Mouse (Mus musculus) kidney, embryonic 16.5 days (tissue): Measurements from ENCODE around the gene Slc3a1. TPM values are rescaled to one million over a fixed set of nuclear protein-coding genes. Genes with fewer than 3 reads are reported as not detected.

Experiments
- ATAC-seq: fragments of 200-750 bp; cut with Nextera tagmentation; 2 replicates; pipeline ENCODE4 v1.8.0; 2017; ENCODE audit warnings: moderate TSS enrichment; ENCODE audit not compliant: low FRiP score, low TSS enrichment
- H3K27ac ChIP-seq: fragments of 300-500 bp; sonication (generic); 2 replicates; pipeline ENCODE4 v1.5.1; 2014; ENCODE audit warnings: low read length
- H3K27me3 ChIP-seq: fragments of 300-500 bp; sonication (generic); 2 replicates; pipeline ENCODE4 v1.6.1; 2014; ENCODE audit warnings: low read length, control low read depth, mixed read lengths; ENCODE audit not compliant: insufficient read depth
- H3K36me3 ChIP-seq: fragments of 300-500 bp; sonication (generic); 2 replicates; pipeline ENCODE4 v1.6.1; 2014; ENCODE audit warnings: low read length, control low read depth, mixed read lengths; ENCODE audit not compliant: insufficient read depth
- H3K4me1 ChIP-seq: fragments of 300-500 bp; sonication (generic); 2 replicates; pipeline ENCODE4 v1.6.1; 2014; ENCODE audit warnings: low read length, control low read depth, mixed read lengths; ENCODE audit not compliant: insufficient read depth
- H3K4me2 ChIP-seq: fragments of 300-500 bp; sonication (generic); replicated peaks from 2 replicates; pipeline ENCODE4 v1.6.1; 2014; ENCODE audit warnings: low read depth, low read length
- H3K4me3 ChIP-seq: fragments of 300-500 bp; sonication (generic); 2 replicates; pipeline ENCODE4 v1.5.1; 2014; ENCODE audit warnings: mild to moderate bottlenecking, low read length
- H3K9ac ChIP-seq: fragments of 300-500 bp; sonication (generic); replicated peaks from 2 replicates; pipeline ENCODE4 v1.6.1; 2014; ENCODE audit warnings: low read length
- H3K9me3 ChIP-seq: fragments of 300-500 bp; sonication (generic); 2 replicates; pipeline ENCODE4 v1.6.1; 2016; ENCODE audit warnings: low read length, control low read depth
- WGBS: fragments of 180-500 bp; shearing (Covaris S2); extraction: QIAGEN DNeasy Blood & Tissue Kit; methylation state at CpG from one replicate; pipeline ENCODE4 v1.1.7; 2014; 5-methylcytosine and 5-hydroxymethylcytosine counted together
- polyA plus RNA-seq: library from polyadenylated mRNA; unstranded; fragments of >200 nt; fragmentation: Nextera tagmentation; extraction: Ambion mirVana; gene quantifications from 2 replicates; pipeline ENCODE4 v1.2.1, GENCODE M21; 2015

Gene Slc3a1
- polyA plus RNA-seq, 1 experiment from 2014 or later: 42.0 TPM

- Histone ChIP-seq H3K4me3 (no peak overlapping the region), H3K4me1 (peaks cover 25% of the 10 kb centered on the region), H3K4me2 (no peak overlapping the region), H3K9me3 (no peaks in the 10 kb centered on the region), H3K9ac (no peak overlapping the region), H3K27ac (peak overlapping the region; percentile 77), H3K36me3 (no peaks in the 10 kb centered on the region), H3K27me3 (no peaks in the 10 kb centered on the region)
- no peak for ATAC-seq
- 81% methylated on average over 12 of the region's 12 CpGs for WGBS
Observed at GRCm38 (mm10) chr17:85045160-85045559, 17.0 kb downstream of the Slc3a1 start.

- Histone ChIP-seq H3K9me3 (no peaks in the 10 kb centered on the region), H3K4me1 (peaks cover 7% of the 10 kb centered on the region; the same call in 1 of the 2 replicates), H3K27me3 (no peaks in the 10 kb centered on the region), H3K36me3 (no peaks in the 10 kb centered on the region), H3K4me3 (no peak overlapping the region), H3K4me2 (no peak overlapping the region), H3K9ac (no peak overlapping the region), H3K27ac (no peak overlapping the region)
- no peak for ATAC-seq
- 88% methylated on average over 5 of the region's 5 CpGs for WGBS
Observed at GRCm38 (mm10) chr17:85048379-85048778, 20.2 kb downstream of the Slc3a1 start.

GRCm38 (mm10) chr17:85058276-85058675 lies 30.1 kb downstream of the Slc3a1 start:
- ATAC-seq: no peak
- H3K9ac ChIP-seq: no peak overlapping the region

GRCm38 (mm10) chr17:85059136-85059535 lies 31.0 kb downstream of the Slc3a1 start:
- H3K36me3 ChIP-seq: peaks cover 15% of the 10 kb centered on the region; the same call in 1 of the 2 replicates

More at GRCm38 (mm10) chr17:85058276-85058675, 30.1 kb downstream of the Slc3a1 start:
- no peak overlapping the region for H3K4me3 ChIP-seq
- peaks cover 11% of the 10 kb centered on the region; the same call in 1 of the 2 replicates for H3K36me3 ChIP-seq
- whole genome bisulfite sequencing: 90% methylated on average over 7 of the region's 7 CpGs
- H3K4me2 ChIP-seq: no peak overlapping the region
- no peaks in the 10 kb centered on the region for H3K27me3 ChIP-seq
- H3K9me3 ChIP-seq: no peaks in the 10 kb centered on the region
- no peak overlapping the region for H3K27ac ChIP-seq
- H3K4me1 ChIP-seq: no peaks in the 10 kb centered on the region

GRCm38 (mm10) chr17:85063560-85063959 lies 35.4 kb downstream of the Slc3a1 start:
- Histone ChIP-seq H3K4me3 (no peak overlapping the region), H3K9me3 (no peaks in the 10 kb centered on the region), H3K36me3 (peaks cover 38% of the 10 kb centered on the region), H3K27me3 (no peaks in the 10 kb centered on the region), H3K4me2 (no peak overlapping the region), H3K27ac (no peak overlapping the region), H3K9ac (no peak overlapping the region), H3K4me1 (no peaks in the 10 kb centered on the region)
- 91% methylated on average over 7 of the region's 7 CpGs for WGBS
- ATAC-seq: no peak

More at GRCm38 (mm10) chr17:85059136-85059535, 31.0 kb downstream of the Slc3a1 start:
- no peaks in the 10 kb centered on the region for H3K4me1 ChIP-seq
- no peak overlapping the region for H3K27ac ChIP-seq
- 94% methylated on average over 6 of the region's 6 CpGs for WGBS
- no peak overlapping the region for H3K4me2 ChIP-seq
- H3K4me3 ChIP-seq: no peak overlapping the region
- no peaks in the 10 kb centered on the region for H3K27me3 ChIP-seq
- H3K9ac ChIP-seq: no peak overlapping the region
- no peaks in the 10 kb centered on the region for H3K9me3 ChIP-seq
- no peak for ATAC-seq

- Histone ChIP-seq H3K27ac (no peak overlapping the region), H3K4me2 (no peak overlapping the region), H3K4me3 (no peak overlapping the region), H3K36me3 (peaks cover 55% of the 10 kb centered on the region), H3K27me3 (no peaks in the 10 kb centered on the region), H3K9me3 (no peaks in the 10 kb centered on the region), H3K9ac (no peak overlapping the region), H3K4me1 (no peaks in the 10 kb centered on the region)
- no peak for ATAC-seq
- WGBS: 91% methylated on average over 7 of the region's 7 CpGs
Observed at GRCm38 (mm10) chr17:85067331-85067730, 39.2 kb downstream of the Slc3a1 start.

- no peak for ATAC-seq
- Histone ChIP-seq H3K9me3 (no peaks in the 10 kb centered on the region), H3K4me3 (no peak overlapping the region), H3K27me3 (no peaks in the 10 kb centered on the region), H3K36me3 (peaks cover 37% of the 10 kb centered on the region), H3K4me2 (no peak overlapping the region), H3K4me1 (peaks cover 5% of the 10 kb centered on the region; the same call in 1 of the 2 replicates), H3K27ac (no peak overlapping the region), H3K9ac (no peak overlapping the region)
- WGBS: 78% methylated on average over 6 of the region's 6 CpGs
Observed at GRCm38 (mm10) chr17:85070658-85071057, 42.5 kb downstream of the Slc3a1 start.

GRCm38 (mm10) chr17:85071088-85071775 lies 43.1 kb downstream of the Slc3a1 start:
- WGBS: 90% methylated on average over 8 of the region's 8 CpGs
- Histone ChIP-seq H3K9ac (no peak overlapping the region), H3K36me3 (peaks cover 38% of the 10 kb centered on the region), H3K4me1 (peaks cover 5% of the 10 kb centered on the region; the same call in 1 of the 2 replicates), H3K9me3 (no peaks in the 10 kb centered on the region), H3K4me2 (no peak overlapping the region), H3K27ac (no peak overlapping the region), H3K27me3 (no peaks in the 10 kb centered on the region), H3K4me3 (no peak overlapping the region)
- no peak for ATAC-seq

GRCm38 (mm10) chr17:85072383-85072782 lies 44.2 kb downstream of the Slc3a1 start:
- Histone ChIP-seq H3K4me2 (no peak overlapping the region), H3K36me3 (peaks cover 43% of the 10 kb centered on the region), H3K27ac (peak overlapping the region; percentile 15; the same call in 1 of the 2 replicates), H3K9ac (0 out of 2 replicates have a peak overlapping the region, but pooled peaks have one; percentile 25), H3K4me1 (peaks cover 5% of the 10 kb centered on the region; the same call in 1 of the 2 replicates), H3K9me3 (no peaks in the 10 kb centered on the region), H3K4me3 (no peak overlapping the region), H3K27me3 (no peaks in the 10 kb centered on the region)
- ATAC-seq: no peak
- WGBS: 56% methylated on average over 11 of the region's 11 CpGs

- no peak for ATAC-seq
- WGBS: 67% methylated on average over 7 of the region's 7 CpGs
- no peaks in the 10 kb centered on the region for H3K27me3 ChIP-seq
- H3K4me3 ChIP-seq: no peak overlapping the region
- H3K4me2 ChIP-seq: no peak overlapping the region
- no peak overlapping the region for H3K27ac ChIP-seq
- peaks cover 5% of the 10 kb centered on the region; the same call in 1 of the 2 replicates for H3K4me1 ChIP-seq
- no peak overlapping the region for H3K9ac ChIP-seq
- peaks cover 46% of the 10 kb centered on the region for H3K36me3 ChIP-seq
- no peaks in the 10 kb centered on the region for H3K9me3 ChIP-seq
Observed at GRCm38 (mm10) chr17:85073214-85073613, 45.0 kb downstream of the Slc3a1 start.
